Mouse (Mus musculus): Measurements from ENCODE around the gene Rpusd3.

Gene Rpusd3

GRCm38 (mm10) chr6:113385160-113385714 lies 33.9 kb downstream of the Rpusd3 start:
- DNase-seq (ENCODE audit: low read depth): no peak

GRCm38 (mm10) chr6:113384351-113384927 lies 34.7 kb downstream of the Rpusd3 start:
- DNase-seq (ENCODE audit: low read depth): no peak

- no peak for DNase-seq (ENCODE audit: low read depth)
These were observed 38.7 kb downstream of the Rpusd3 start for GRCm38 (mm10) chr6:113380480-113380879.

- DNase-seq (ENCODE audit: low read depth): peak; percentile 29
These were observed 39.9 kb downstream of the Rpusd3 start for GRCm38 (mm10) chr6:113379246-113379645.

GRCm38 (mm10) chr6:113377496-113378385 lies 41.4 kb downstream of the Rpusd3 start, which contains the start of the genes Tada3 and Arpc4:
Gene Tada3 (minus strand): TSS chr6:113377883.
Gene Arpc4 (plus strand): TSS chr6:113378115.
- peak; percentile 98 for DNase-seq (ENCODE audit: low read depth)

GRCm38 (mm10) chr6:113377172-113377495 lies 42.0 kb downstream of the Rpusd3 start:
- no peak for DNase-seq (ENCODE audit: low read depth)

GRCm38 (mm10) chr6:113373491-113373890 lies 45.6 kb downstream of the Rpusd3 start:
- DNase-seq (ENCODE audit: low read depth): no peak

GRCm38 (mm10) chr6:113370194-113370929 lies 48.8 kb downstream of the Rpusd3 start:
- DNase-seq (ENCODE audit: low read depth): no peak

GRCm38 (mm10) chr6:113368577-113368976 lies 50.6 kb downstream of the Rpusd3 start:
- no peak for DNase-seq (ENCODE audit: low read depth)

- no peak for DNase-seq (ENCODE audit: low read depth)
These were observed 51.0 kb downstream of the Rpusd3 start for GRCm38 (mm10) chr6:113368124-113368523.

GRCm38 (mm10) chr6:113367574-113367973 lies 51.6 kb downstream of the Rpusd3 start:
- DNase-seq (ENCODE audit: low read depth): no peak

GRCm38 (mm10) chr6:113366639-113367038 lies 52.5 kb downstream of the Rpusd3 start:
- DNase-seq (ENCODE audit: low read depth): no peak

Data from naive thymus-derived CD4-positive, alpha-beta T cell, adult 2 months (primary cell).